Mouse (Mus musculus): ENCODE results near the gene Gnaq.

Gene Gnaq

DNA sequence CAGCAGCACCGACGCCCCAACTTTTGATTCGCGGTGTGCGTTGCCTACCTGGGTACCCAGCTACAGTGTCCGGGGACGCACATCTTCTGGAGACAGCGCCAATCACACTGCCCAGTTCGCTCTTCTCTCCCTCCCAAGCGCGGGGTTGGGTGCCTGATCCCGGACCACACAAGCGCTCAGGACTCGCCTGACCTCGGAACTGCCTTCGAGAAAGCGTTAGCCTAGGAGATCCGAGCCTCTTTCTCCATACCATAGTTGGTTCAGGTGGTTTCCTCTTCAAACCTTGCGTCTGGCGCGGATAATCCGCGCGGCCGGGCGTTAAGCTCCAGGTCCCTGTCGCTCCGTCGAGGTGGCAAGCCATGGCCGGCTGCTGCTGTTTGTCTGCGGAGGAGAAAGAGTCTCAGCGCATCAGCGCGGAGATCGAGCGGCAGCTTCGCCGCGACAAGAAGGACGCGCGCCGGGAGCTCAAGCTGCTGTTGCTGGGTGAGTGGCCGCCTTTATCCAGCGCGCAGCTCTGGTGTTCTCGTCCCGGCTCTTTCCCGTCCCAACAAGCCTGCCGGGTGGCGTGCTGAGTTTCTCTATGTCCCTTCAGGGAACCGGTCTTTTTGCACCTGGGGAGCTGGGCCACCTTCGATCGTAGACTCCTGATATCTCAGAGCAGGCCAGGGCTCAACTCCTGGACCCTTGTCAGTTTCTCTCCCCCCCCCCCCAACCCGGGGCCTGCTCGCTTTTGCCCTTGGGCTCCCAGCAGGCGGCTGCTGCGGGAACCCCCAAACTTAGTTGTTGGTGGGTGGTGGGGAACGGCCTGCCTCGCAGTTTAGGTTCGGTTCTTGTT, 303.9 kb downstream of the Gnaq start:
- DNase-seq (ENCODE audit: low read depth, low spot score) = peak; percentile 43
